Mouse (Mus musculus): ENCODE data around the gene Gal3st3. TPM values are rescaled to one million over a fixed set of nuclear protein-coding genes. Genes with fewer than 3 reads are reported as not detected.

The Gal3st3 gene
- polyA plus RNA-seq, 1 experiment from 2014 or later = 3.3 TPM

- peak within 1 kb of the TSS; percentile 98 for H3K4me3 ChIP-seq (ENCODE audit: low read depth, low read length)
- WGBS = under 1% methylated on average over 68 of the region's 97 CpGs
- ATAC-seq (replicated peaks; ENCODE audit: low FRiP score, low TSS enrichment, low read depth) = peak; percentile 87
Measured at GRCm38 (mm10) chr19:5272801-5273733, 25.1 kb upstream of the Gal3st3 start, which contains the start of gene Pacs1. Gene Pacs1 (minus strand): TSS chr19:5273119.

GRCm38 (mm10) chr19:5273916-5274315, 24.2 kb upstream of the Gal3st3 start:
- Histone ChIP-seq H3K9ac (ENCODE audit: low read length) (no peak overlapping the region; the same call in 1 of the 2 replicates), H3K36me3 (ENCODE audit: control insufficient read depth, insufficient read depth, low read length) (peaks cover 46% of the 10 kb centered on the region), H3K27me3 (replicated peaks; ENCODE audit: control insufficient read depth, insufficient read depth, low read length) (no peaks in the 10 kb centered on the region), H3K9me3 (ENCODE audit: control insufficient read depth, low read length) (no peaks in the 10 kb centered on the region), H3K4me3 (ENCODE audit: low read depth, low read length) (no peak overlapping the region; the same call in none of the 2 replicates), H3K4me1 (replicated peaks; ENCODE audit: control insufficient read depth, insufficient read depth, low read length) (peaks cover 20% of the 10 kb centered on the region), H3K4me2 (ENCODE audit: low read length) (no peak overlapping the region; the same call in 1 of the 2 replicates), H3K27ac (ENCODE audit: low read depth) (peak overlapping the region; percentile 84)
- DNase-seq (ENCODE audit: low spot score) = no peak
- WGBS = 73% methylated on average over 4 of the region's 4 CpGs
- ATAC-seq (replicated peaks; ENCODE audit: low FRiP score, low TSS enrichment, low read depth) = no peak

More at GRCm38 (mm10) chr19:5272801-5273733, 25.1 kb upstream of the Gal3st3 start, which contains the start of gene Pacs1:
- no peaks in the 10 kb centered on the region for H3K9me3 ChIP-seq (ENCODE audit: control insufficient read depth, low read length)
- H3K27ac ChIP-seq (ENCODE audit: low read depth) = peak within 1 kb of the TSS; percentile 84
- peaks cover 20% of the 10 kb centered on the region for H3K4me1 ChIP-seq (replicated peaks; ENCODE audit: control insufficient read depth, insufficient read depth, low read length)
- peak; percentile 90 for DNase-seq (ENCODE audit: low spot score)
- H3K36me3 ChIP-seq (ENCODE audit: control insufficient read depth, insufficient read depth, low read length) = peaks cover 38% of the 10 kb centered on the region
- no peaks in the 10 kb centered on the region for H3K27me3 ChIP-seq (replicated peaks; ENCODE audit: control insufficient read depth, insufficient read depth, low read length)
- peak within 1 kb of the TSS; percentile 93 for H3K4me2 ChIP-seq (ENCODE audit: low read length)
- H3K9ac ChIP-seq (ENCODE audit: low read length) = peak within 1 kb of the TSS; percentile 84

GRCm38 (mm10) chr19:5274641-5275040, 23.5 kb upstream of the Gal3st3 start:
- Histone ChIP-seq H3K27ac (ENCODE audit: low read depth) (no peak overlapping the region), H3K4me3 (ENCODE audit: low read depth, low read length) (no peak overlapping the region), H3K9me3 (ENCODE audit: control insufficient read depth, low read length) (no peaks in the 10 kb centered on the region), H3K4me1 (replicated peaks; ENCODE audit: control insufficient read depth, insufficient read depth, low read length) (peaks cover 20% of the 10 kb centered on the region), H3K36me3 (ENCODE audit: control insufficient read depth, insufficient read depth, low read length) (peaks cover 54% of the 10 kb centered on the region), H3K9ac (ENCODE audit: low read length) (no peak overlapping the region), H3K4me2 (ENCODE audit: low read length) (no peak overlapping the region), H3K27me3 (replicated peaks; ENCODE audit: control insufficient read depth, insufficient read depth, low read length) (no peaks in the 10 kb centered on the region)
- no peak for DNase-seq (ENCODE audit: low spot score)
- 86% methylated on average over 13 of the region's 13 CpGs for WGBS
- ATAC-seq (replicated peaks; ENCODE audit: low FRiP score, low TSS enrichment, low read depth) = no peak

GRCm38 (mm10) chr19:5275736-5276135, 22.4 kb upstream of the Gal3st3 start:
- Histone ChIP-seq H3K9ac (ENCODE audit: low read length) (no peak overlapping the region), H3K4me1 (replicated peaks; ENCODE audit: control insufficient read depth, insufficient read depth, low read length) (peaks cover 20% of the 10 kb centered on the region), H3K27me3 (replicated peaks; ENCODE audit: control insufficient read depth, insufficient read depth, low read length) (no peaks in the 10 kb centered on the region), H3K36me3 (ENCODE audit: control insufficient read depth, insufficient read depth, low read length) (peaks cover 59% of the 10 kb centered on the region), H3K9me3 (ENCODE audit: control insufficient read depth, low read length) (no peaks in the 10 kb centered on the region), H3K4me3 (ENCODE audit: low read depth, low read length) (no peak overlapping the region), H3K27ac (ENCODE audit: low read depth) (no peak overlapping the region), H3K4me2 (ENCODE audit: low read length) (no peak overlapping the region)
- 92% methylated on average over 5 of the region's 5 CpGs for WGBS
- no peak for DNase-seq (ENCODE audit: low spot score)
- ATAC-seq (replicated peaks; ENCODE audit: low FRiP score, low TSS enrichment, low read depth) = no peak

GRCm38 (mm10) chr19:5276531-5276930, 21.6 kb upstream of the Gal3st3 start:
- Histone ChIP-seq H3K4me2 (ENCODE audit: low read length) (no peak overlapping the region), H3K27me3 (replicated peaks; ENCODE audit: control insufficient read depth, insufficient read depth, low read length) (no peaks in the 10 kb centered on the region), H3K27ac (ENCODE audit: low read depth) (no peak overlapping the region), H3K9ac (ENCODE audit: low read length) (no peak overlapping the region), H3K36me3 (ENCODE audit: control insufficient read depth, insufficient read depth, low read length) (peaks cover 67% of the 10 kb centered on the region), H3K9me3 (ENCODE audit: control insufficient read depth, low read length) (no peaks in the 10 kb centered on the region), H3K4me1 (replicated peaks; ENCODE audit: control insufficient read depth, insufficient read depth, low read length) (peaks cover 13% of the 10 kb centered on the region), H3K4me3 (ENCODE audit: low read depth, low read length) (no peak overlapping the region)
- WGBS = 96% methylated on average over 2 of the region's 2 CpGs
- DNase-seq (ENCODE audit: low spot score) (no peak), ATAC-seq (replicated peaks; ENCODE audit: low FRiP score, low TSS enrichment, low read depth) (no peak)

- Histone ChIP-seq H3K27ac (ENCODE audit: low read depth) (no peak overlapping the region), H3K4me1 (replicated peaks; ENCODE audit: control insufficient read depth, insufficient read depth, low read length) (peaks cover 7% of the 10 kb centered on the region), H3K9me3 (ENCODE audit: control insufficient read depth, low read length) (no peaks in the 10 kb centered on the region), H3K36me3 (ENCODE audit: control insufficient read depth, insufficient read depth, low read length) (peaks cover 71% of the 10 kb centered on the region), H3K4me3 (ENCODE audit: low read depth, low read length) (no peak overlapping the region), H3K9ac (ENCODE audit: low read length) (no peak overlapping the region), H3K27me3 (replicated peaks; ENCODE audit: control insufficient read depth, insufficient read depth, low read length) (no peaks in the 10 kb centered on the region), H3K4me2 (ENCODE audit: low read length) (no peak overlapping the region)
- ATAC-seq (replicated peaks; ENCODE audit: low FRiP score, low TSS enrichment, low read depth) (no peak), DNase-seq (ENCODE audit: low spot score) (no peak)
- WGBS = 92% methylated on average over 3 of the region's 3 CpGs
Measured at GRCm38 (mm10) chr19:5277140-5277539, 21.0 kb upstream of the Gal3st3 start.

- peaks cover 7% of the 10 kb centered on the region for H3K4me1 ChIP-seq (replicated peaks; ENCODE audit: control insufficient read depth, insufficient read depth, low read length)
- no peak overlapping the region for H3K4me3 ChIP-seq (ENCODE audit: low read depth, low read length)
- ATAC-seq (replicated peaks; ENCODE audit: low FRiP score, low TSS enrichment, low read depth) (0 out of 2 replicates have a peak, but pooled peaks have one; percentile 15), DNase-seq (ENCODE audit: low spot score) (no peak)
- H3K9ac ChIP-seq (ENCODE audit: low read length) = no peak overlapping the region
- no peak overlapping the region for H3K27ac ChIP-seq (ENCODE audit: low read depth)
- H3K9me3 ChIP-seq (ENCODE audit: control insufficient read depth, low read length) = no peaks in the 10 kb centered on the region
- no peak overlapping the region for H3K4me2 ChIP-seq (ENCODE audit: low read length)
- peaks cover 82% of the 10 kb centered on the region for H3K36me3 ChIP-seq (ENCODE audit: control insufficient read depth, insufficient read depth, low read length)
- WGBS = 67% methylated on average over 8 of the region's 8 CpGs
- no peaks in the 10 kb centered on the region for H3K27me3 ChIP-seq (replicated peaks; ENCODE audit: control insufficient read depth, insufficient read depth, low read length)
Measured at GRCm38 (mm10) chr19:5278381-5278780, 19.8 kb upstream of the Gal3st3 start.

- Histone ChIP-seq H3K9me3 (ENCODE audit: control insufficient read depth, low read length) (no peaks in the 10 kb centered on the region), H3K9ac (ENCODE audit: low read length) (peak within 1 kb of the TSS; percentile 61), H3K27ac (ENCODE audit: low read depth) (peak within 1 kb of the TSS; percentile 84), H3K27me3 (replicated peaks; ENCODE audit: control insufficient read depth, insufficient read depth, low read length) (no peaks in the 10 kb centered on the region), H3K4me3 (ENCODE audit: low read depth, low read length) (peak within 1 kb of the TSS; percentile 78), H3K4me1 (replicated peaks; ENCODE audit: control insufficient read depth, insufficient read depth, low read length) (peaks cover 17% of the 10 kb centered on the region), H3K36me3 (ENCODE audit: control insufficient read depth, insufficient read depth, low read length) (peaks cover 37% of the 10 kb centered on the region), H3K4me2 (ENCODE audit: low read length) (peak within 1 kb of the TSS; percentile 64)
- ATAC-seq (replicated peaks; ENCODE audit: low FRiP score, low TSS enrichment, low read depth) = peak; percentile 95
- DNase-seq (ENCODE audit: low spot score) = peak; percentile 94
- under 1% methylated on average over 46 of the region's 46 CpGs for WGBS
Measured at GRCm38 (mm10) chr19:5294972-5295735, 3.0 kb upstream of the Gal3st3 start, which contains the start of gene Sf3b2. Gene Sf3b2 (minus strand): TSS chr19:5295455.
